Mouse (Mus musculus) urinary bladder, postnatal 25 days (tissue): ENCODE data around the gene Car5a.
A peak's percentile ranks its signal among the peaks of the same experiment; 100 is the strongest.

Experiments
- DNase-seq: peaks from one replicate; pipeline ENCODE4 v3.0.0; 2022; ENCODE audit warnings: low spot score

Gene Car5a

GRCm38 (mm10) chr8:121877828-121878480 lies 66.8 kb downstream of the Car5a start:
- no peak for DNase-seq

GRCm38 (mm10) chr8:121877212-121877611 lies 67.5 kb downstream of the Car5a start:
- no peak for DNase-seq

DNA sequence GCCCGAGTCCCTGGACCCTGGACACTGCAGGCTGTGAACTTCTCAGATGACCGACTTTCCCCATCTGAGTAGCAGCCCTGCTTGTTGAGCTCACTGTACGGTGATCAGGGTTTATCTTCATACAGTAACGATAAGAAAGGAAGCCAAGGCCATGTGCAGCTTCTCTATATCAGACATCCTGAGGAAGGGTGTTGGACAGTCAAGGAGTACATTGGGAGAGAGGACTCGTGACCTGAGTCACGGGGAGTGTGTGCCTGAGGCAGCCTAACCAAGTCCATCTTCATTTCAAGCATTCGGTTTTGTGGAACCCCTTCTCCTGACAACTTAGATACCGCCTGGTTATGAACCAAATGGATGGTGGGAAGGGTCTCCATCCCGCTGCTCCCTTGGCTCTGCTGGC lies 69.2 kb downstream of the Car5a start:
- DNase-seq = no peak

DNA sequence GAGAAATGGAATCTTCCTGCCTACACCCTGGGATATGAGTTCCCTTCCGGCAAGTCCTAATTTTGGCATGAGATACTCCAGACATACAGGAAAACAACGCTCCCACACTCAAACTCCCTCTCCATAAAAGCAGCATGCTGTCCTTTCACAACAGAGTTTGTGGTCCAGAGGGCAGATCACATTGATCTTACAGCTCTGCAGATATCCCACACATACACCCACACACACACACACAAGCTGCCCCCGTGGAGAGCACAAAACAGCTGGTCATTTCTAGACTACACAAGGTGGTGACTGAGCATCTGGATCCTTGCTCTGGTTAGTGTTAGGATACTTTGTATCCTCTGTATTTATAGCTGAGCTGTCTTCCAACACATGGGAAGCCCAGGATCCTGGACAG lies 69.7 kb downstream of the Car5a start:
- no peak for DNase-seq

DNA sequence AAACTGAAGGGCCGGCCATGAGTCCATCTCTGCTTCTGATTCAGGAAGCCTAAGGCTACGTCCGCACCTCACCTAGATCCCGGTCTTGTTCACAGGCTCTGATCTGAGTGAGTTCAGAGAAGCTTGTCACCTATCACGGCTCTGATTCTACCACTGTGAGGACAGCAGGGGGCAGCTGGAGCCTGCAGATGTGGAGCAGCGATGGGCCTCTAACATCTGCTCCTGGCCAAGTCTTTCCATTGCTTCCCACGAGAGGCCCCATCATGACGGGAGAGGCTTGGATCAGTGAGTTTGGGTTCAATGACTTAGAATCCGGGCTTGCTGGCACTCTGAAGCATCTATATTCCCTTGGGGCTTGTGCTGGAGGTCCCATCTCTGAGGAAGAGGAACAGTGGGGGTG lies 70.7 kb downstream of the Car5a start:
- DNase-seq = peak; percentile 34

DNA sequence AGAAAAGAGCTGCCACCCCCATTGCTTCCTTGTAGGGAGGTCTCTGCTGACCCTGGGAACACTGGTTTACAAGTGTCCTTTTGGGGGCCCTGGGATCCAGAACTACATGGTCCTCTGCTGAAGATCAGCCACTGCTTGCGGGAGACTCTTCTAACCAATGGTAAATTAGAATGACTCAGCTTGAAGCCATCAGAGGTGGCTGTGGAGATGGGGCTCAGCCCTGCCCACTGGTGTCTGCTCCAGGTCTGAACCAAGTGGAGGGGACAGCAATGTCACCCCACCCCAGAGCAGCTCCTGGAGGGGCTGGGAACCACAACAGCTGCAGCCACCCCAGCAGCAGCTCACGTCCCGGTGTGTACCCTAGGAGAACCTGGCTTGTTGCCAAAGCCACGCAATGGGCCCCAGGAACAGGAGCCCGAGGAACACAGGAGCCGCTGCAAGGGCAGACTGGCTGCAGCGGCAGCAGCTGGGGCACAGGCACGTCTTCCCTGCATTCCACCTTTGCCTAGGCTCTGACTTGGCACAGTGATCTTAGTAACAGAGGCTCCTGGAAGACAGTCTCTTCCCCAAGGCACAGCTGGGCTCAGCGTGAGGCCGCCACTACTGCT lies 72.8 kb downstream of the Car5a start:
- DNase-seq = no peak

DNA sequence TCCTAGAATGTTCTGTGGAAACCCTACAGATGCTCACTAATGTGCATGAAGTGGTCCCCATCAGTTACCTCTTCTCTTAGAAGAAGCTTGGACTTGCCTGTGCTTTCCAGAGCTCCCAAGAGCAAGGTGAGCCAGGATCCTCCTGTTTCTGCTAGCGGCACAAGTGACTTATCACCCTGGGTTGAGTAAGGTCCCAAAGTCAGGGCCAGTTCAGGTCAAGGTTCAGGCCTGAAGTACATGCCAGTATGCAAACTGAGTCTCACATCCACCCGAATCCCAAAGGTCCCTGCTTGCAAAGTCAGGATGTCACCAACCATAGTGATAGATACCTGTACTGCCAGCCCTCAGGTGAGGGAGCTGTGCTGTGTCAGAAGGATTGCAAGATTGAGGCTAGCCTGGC lies 74.5 kb downstream of the Car5a start:
- DNase-seq = no peak

GRCm38 (mm10) chr8:121868896-121869295 lies 75.8 kb downstream of the Car5a start:
- no peak for DNase-seq

DNA sequence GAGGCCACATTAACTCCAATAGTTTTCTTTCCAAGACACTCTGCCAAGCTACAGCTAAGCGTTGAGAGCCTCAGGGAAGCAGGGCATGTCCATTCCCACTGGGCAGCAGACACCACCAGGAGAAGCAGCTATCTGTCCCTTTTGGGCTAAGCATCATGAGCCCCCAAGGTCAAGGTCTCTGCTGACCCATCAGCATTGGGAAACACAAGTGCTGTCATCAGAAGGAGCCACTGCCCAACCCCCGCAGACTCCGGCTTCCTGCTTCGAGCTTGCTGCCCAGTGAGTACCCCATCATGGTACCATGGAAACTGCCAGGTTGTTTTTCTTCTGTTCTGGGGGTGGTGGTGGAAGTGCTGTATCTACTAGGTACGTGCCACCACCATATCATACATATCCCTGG lies 76.5 kb downstream of the Car5a start:
- DNase-seq = no peak
